Mouse (Mus musculus) megakaryocyte, adult 5-6 weeks (primary cell): Measurements from ENCODE around the gene Gnb1. TPM values are rescaled to one million over a fixed set of nuclear protein-coding genes. Genes with fewer than 3 reads are reported as not detected.

Experiments used
- ATAC-seq: 2 replicates; pipeline ENCODE4 v1.8.0; 2016; ENCODE audit warnings: mild to moderate bottlenecking, inconsistent platforms; ENCODE audit not compliant: poor library complexity, severe bottlenecking
- total RNA-seq, 2 experiments: library from RNA; stranded (forward) in 1 of 2; stranded (reverse) in 1 of 2; fragments of 153-499, 151-499 nt in 1 of 2; fragments of 221-1000, 200-1000 nt in 1 of 2; gene quantifications; 2 replicates each; pipeline versions ENCODE4 v1.2.3 to v1.2.4; 2015 to 2017

Gnb1 gene
- total RNA-seq, 2 experiments from 2014 or later, result 180 to 278 TPM

- no peak for ATAC-seq
Observed at GRCm38 (mm10) chr4:155606825-155607224, 115.7 kb downstream of the Gnb1 start.

Other genes with a start within 250 kb of the Gnb1 start
- gene Faap20, start 241.6 kb upstream of the Gnb1 start, total RNA-seq (2015), result 32.6 and 34.2 TPM in 2 replicates
- 11.7 and 18.3 TPM in 2 replicates for gene Faap20, start 241.6 kb upstream of the Gnb1 start, total RNA-seq (2017)
- gene Prkcz, start 130.0 kb upstream of the Gnb1 start, total RNA-seq (2015), result 0.07 TPM in 1 of 2 replicates, not detected in the other
- 0.12 and 0.18 TPM in 2 replicates for gene Prkcz, start 130.0 kb upstream of the Gnb1 start, total RNA-seq (2017)
- 0.25 TPM in 1 of 2 replicates, not detected in the other for gene Gabrd, start 93.2 kb upstream of the Gnb1 start, total RNA-seq (2015)
- 0.11 TPM in 1 of 2 replicates, not detected in the other for gene Gabrd, start 93.2 kb upstream of the Gnb1 start, total RNA-seq (2017)
- 0.25 TPM in 1 of 2 replicates, not detected in the other for gene Cfap74, start 82.2 kb upstream of the Gnb1 start, total RNA-seq (2015)
- 0.04 and 0.07 TPM in 2 replicates for gene Cfap74, start 82.2 kb upstream of the Gnb1 start, total RNA-seq (2017)
- gene Tmem52, start 22.2 kb upstream of the Gnb1 start, total RNA-seq (2015), result not detected in 2 replicates
- not detected in 2 replicates for gene Tmem52, start 22.2 kb upstream of the Gnb1 start, total RNA-seq (2017)
- gene Nadk, start 71.0 kb downstream of the Gnb1 start, total RNA-seq (2015), result 205 and 220 TPM in 2 replicates
- gene Nadk, start 71.0 kb downstream of the Gnb1 start, total RNA-seq (2017), result 180 and 208 TPM in 2 replicates
- gene Slc35e2, start 110.1 kb downstream of the Gnb1 start, total RNA-seq (2015), result 10.1 and 18.8 TPM in 2 replicates
- 8.7 and 12.8 TPM in 2 replicates for gene Slc35e2, start 110.1 kb downstream of the Gnb1 start, total RNA-seq (2017)
- 43.2 and 57.8 TPM in 2 replicates for gene Cdk11b, start 133.5 kb downstream of the Gnb1 start, total RNA-seq (2015)
- gene Cdk11b, start 133.5 kb downstream of the Gnb1 start, total RNA-seq (2017), result 48.1 and 81.5 TPM in 2 replicates
- gene Gm10563, start 154.0 kb downstream of the Gnb1 start, total RNA-seq (2015), result not detected in 2 replicates
- not detected in 2 replicates for gene Gm10563, start 154.0 kb downstream of the Gnb1 start, total RNA-seq (2017)
- gene Mmp23, start 162.0 kb downstream of the Gnb1 start, total RNA-seq (2015), result 0.18 and 0.20 TPM in 2 replicates
- gene Mmp23, start 162.0 kb downstream of the Gnb1 start, total RNA-seq (2017), result 0.22 and 0.94 TPM in 2 replicates
- 5.9 and 6.4 TPM in 2 replicates for gene Mib2, start 177.8 kb downstream of the Gnb1 start, total RNA-seq (2015)
- 23.5 and 29.0 TPM in 2 replicates for gene Mib2, start 177.8 kb downstream of the Gnb1 start, total RNA-seq (2017)
- gene Fndc10, start 203.0 kb downstream of the Gnb1 start, total RNA-seq (2015), result 0.55 and 0.71 TPM in 2 replicates
- 0.26 and 0.45 TPM in 2 replicates for gene Fndc10, start 203.0 kb downstream of the Gnb1 start, total RNA-seq (2017)
- 130 and 132 TPM in 2 replicates for gene Ssu72, start 213.4 kb downstream of the Gnb1 start, total RNA-seq (2015)
- 125 and 133 TPM in 2 replicates for gene Ssu72, start 213.4 kb downstream of the Gnb1 start, total RNA-seq (2017)
- gene Tmem240, start 243.4 kb downstream of the Gnb1 start, total RNA-seq (2015), result 0.09 and 0.30 TPM in 2 replicates
- gene Tmem240, start 243.4 kb downstream of the Gnb1 start, total RNA-seq (2017), result 0.18 TPM in 1 of 2 replicates, not detected in the other